Mouse (Mus musculus): Measurements from ENCODE around the gene A230072I06Rik. TPM values are rescaled to one million over a fixed set of nuclear protein-coding genes. Genes with fewer than 3 reads are reported as not detected.

The A230072I06Rik gene
- polyA plus RNA-seq (2012; rRNA removed), result 0.05 and 0.12 TPM in 2 replicates

DNA sequence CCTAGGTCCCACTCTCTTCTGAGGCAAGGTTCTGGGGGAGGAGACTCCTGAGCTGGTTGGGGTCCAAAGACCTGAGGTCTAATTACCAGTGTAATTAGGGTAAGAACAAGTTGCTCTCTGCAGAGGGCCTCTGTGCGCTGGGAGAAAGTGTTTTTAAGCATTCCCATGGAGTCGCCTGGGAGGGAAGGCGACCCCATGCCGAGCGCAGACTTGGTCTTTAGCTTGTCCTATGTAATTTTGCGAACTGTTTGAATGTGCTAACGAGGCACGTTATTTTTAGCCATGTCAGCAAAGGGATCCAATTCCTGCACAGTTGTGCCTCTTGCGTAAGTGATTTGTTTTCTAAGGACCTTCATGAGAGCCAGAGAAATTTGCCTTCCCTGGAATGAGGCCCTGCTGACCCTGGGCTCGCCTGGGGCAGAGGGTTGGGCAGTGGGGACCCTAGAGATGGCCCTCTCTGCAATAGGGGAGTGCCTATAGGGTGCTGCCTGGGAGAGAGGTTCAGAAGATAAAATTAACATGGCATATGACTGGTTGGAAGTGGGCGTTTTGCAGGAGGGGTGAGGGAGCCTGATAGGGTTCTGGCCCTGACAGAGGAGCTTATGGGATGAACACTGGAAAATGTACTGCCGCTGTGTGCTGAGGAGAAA lies at the start of gene A230072I06Rik:
Gene A230072I06Rik, plus strand, starts transcription at position 157 of the 650 bp plus-strand sequence.

Other genes starting within 250 kb of the A230072I06Rik start
- 13.1 and 28.7 TPM in 2 replicates for gene Sox1, start 116.5 kb downstream of the A230072I06Rik start, polyA plus RNA-seq (2012; rRNA removed)